Mouse (Mus musculus) lung, postnatal 36 days (tissue): ENCODE measurements around the gene Arl8a.
A peak's percentile ranks its signal among the peaks of the same experiment; 100 is the strongest.
"Not testable (repeated sequence)": the region's sequence is repeated elsewhere in the genome, so short reads cannot be mapped to it uniquely, and the experiment has no call there.

Source experiments
- DNase-seq: peaks from one replicate; pipeline ENCODE4 v3.0.0; 2022; ENCODE audit warnings: mixed read lengths

Gene Arl8a

GRCm38 (mm10) chr1:135171984-135172383, 25.4 kb downstream of the Arl8a start:
- DNase-seq: peak; percentile 87

- DNase-seq: no peak
Observed at GRCm38 (mm10) chr1:135173311-135173710, 26.7 kb downstream of the Arl8a start.

GRCm38 (mm10) chr1:135175176-135175575, 28.6 kb downstream of the Arl8a start:
- no peak for DNase-seq

- no peak for DNase-seq
Observed at GRCm38 (mm10) chr1:135177724-135178123, 31.1 kb downstream of the Arl8a start.

- no peak for DNase-seq
Observed at GRCm38 (mm10) chr1:135178863-135179262, 32.2 kb downstream of the Arl8a start.

GRCm38 (mm10) chr1:135180830-135181229, 34.2 kb downstream of the Arl8a start:
- no peak for DNase-seq

GRCm38 (mm10) chr1:135181275-135181674, 34.7 kb downstream of the Arl8a start:
- no peak for DNase-seq

GRCm38 (mm10) chr1:135181880-135182623, 35.4 kb downstream of the Arl8a start:
- DNase-seq: no peak

GRCm38 (mm10) chr1:135182975-135183374, 36.4 kb downstream of the Arl8a start:
- no peak for DNase-seq

GRCm38 (mm10) chr1:135183448-135183847, 36.8 kb downstream of the Arl8a start:
- peak; percentile 49 for DNase-seq

GRCm38 (mm10) chr1:135183941-135184570, 37.4 kb downstream of the Arl8a start:
- no peak for DNase-seq

GRCm38 (mm10) chr1:135185936-135186335, 39.3 kb downstream of the Arl8a start:
- no peak for DNase-seq

- DNase-seq: no peak
Observed at GRCm38 (mm10) chr1:135186427-135186826, 39.8 kb downstream of the Arl8a start.

- not testable (repeated sequence) for DNase-seq
Observed at GRCm38 (mm10) chr1:135187016-135187415, 40.4 kb downstream of the Arl8a start.

GRCm38 (mm10) chr1:135188197-135188596, 41.6 kb downstream of the Arl8a start:
- DNase-seq: no peak

- no peak for DNase-seq
Observed at GRCm38 (mm10) chr1:135189186-135189585, 42.6 kb downstream of the Arl8a start.

GRCm38 (mm10) chr1:135194335-135194734, 47.7 kb downstream of the Arl8a start:
- DNase-seq: not testable (repeated sequence)

- peak; percentile 46 for DNase-seq
Observed at GRCm38 (mm10) chr1:135195907-135196440, 49.4 kb downstream of the Arl8a start.

GRCm38 (mm10) chr1:135198412-135198811, 51.8 kb downstream of the Arl8a start:
- DNase-seq: no peak

- DNase-seq: peak; percentile 59
Observed at GRCm38 (mm10) chr1:135199014-135199819, 52.6 kb downstream of the Arl8a start.

GRCm38 (mm10) chr1:135200400-135200799, 53.8 kb downstream of the Arl8a start:
- DNase-seq: no peak

- DNase-seq: no peak
Observed at GRCm38 (mm10) chr1:135204196-135205126, 57.8 kb downstream of the Arl8a start.
